Mouse (Mus musculus): ENCODE results near the gene Gm5767.

Gm5767 gene

GRCm38 (mm10) chr16:8663606-8664539 is 16.7 kb upstream of the Gm5767 start:
- ChIA-PET CTCF (interaction anchor here in 1 of 4 experiments (0.6 kb wide), 1 partner anchor 8 kb away, joined by 3 read pairs; the partner anchor contains the start of gene Carhsp1), POLR2A (interaction anchor here (0.6 to 15.7 kb wide), 15 partner anchors 8 to 193 kb away, joined by 3 to 184 read pairs (median 3); partner anchors contain the start of genes Carhsp1 (in 3 of the 4), Gm5767 (in 1 of the 4), Pmm2 (in 1 of the 4) and Tmem186 (in 1 of the 4))

- ChIA-PET POLR2A (interaction anchor here in 3 of 4 experiments (0.6 to 15.7 kb wide), 14 partner anchors 7 to 1394 kb away, joined by 3 to 184 read pairs (median 3); partner anchors contain the start of genes Mettl22 (in 2 of the 3), Carhsp1 (in 1 of the 3), Gm5767 (in 1 of the 3) and Pmm2 (in 1 of the 3)), CTCF (no interaction called here)
Observed at GRCm38 (mm10) chr16:8665367-8665766, 15.2 kb upstream of the Gm5767 start.

GRCm38 (mm10) chr16:8666452-8666851 is 14.1 kb upstream of the Gm5767 start:
- POLR2A ChIA-PET: interaction anchor here in 3 of 4 experiments (0.8 to 4.1 kb wide), 17 partner anchors 10 to 255 kb away, joined by 3 to 49 read pairs (median 3); partner anchors contain the start of gene Mettl22 (in 1 of the 3)
- CTCF ChIA-PET: interaction anchor here in 3 of 4 experiments (0.5 to 1.2 kb wide), 5 partner anchors 11 to 258 kb away, joined by 3 to 4 read pairs (median 4); no protein-coding TSS in a partner anchor

- ChIA-PET POLR2A (interaction anchor here (0.6 to 4.1 kb wide), 25 partner anchors 8 to 202 kb away, joined by 3 to 49 read pairs (median 3); no protein-coding TSS in a partner anchor), CTCF (interaction anchor here in 3 of 4 experiments (1.0 to 1.5 kb wide), 6 partner anchors 24 to 258 kb away, joined by 3 to 6 read pairs (median 4); no protein-coding TSS in a partner anchor)
Observed at GRCm38 (mm10) chr16:8667261-8667660, 13.3 kb upstream of the Gm5767 start.

GRCm38 (mm10) chr16:8667814-8668213 is 12.8 kb upstream of the Gm5767 start:
- POLR2A ChIA-PET: interaction anchor here (0.5 to 4.1 kb wide), 28 partner anchors 8 to 1549 kb away, joined by 3 to 49 read pairs (median 3); no protein-coding TSS in a partner anchor
- CTCF ChIA-PET: interaction anchor here in 3 of 4 experiments (0.6 to 1.5 kb wide), 8 partner anchors 11 to 259 kb away, joined by 3 to 6 read pairs (median 4); no protein-coding TSS in a partner anchor

GRCm38 (mm10) chr16:8668386-8668785 is 12.2 kb upstream of the Gm5767 start:
- CTCF ChIA-PET: interaction anchor here in 3 of 4 experiments (0.6 to 1.5 kb wide), 7 partner anchors 12 to 260 kb away, joined by 3 to 6 read pairs (median 5); no protein-coding TSS in a partner anchor
- POLR2A ChIA-PET: interaction anchor here (0.5 to 4.1 kb wide), 24 partner anchors 8 to 1548 kb away, joined by 3 to 49 read pairs (median 3); no protein-coding TSS in a partner anchor

DNA sequence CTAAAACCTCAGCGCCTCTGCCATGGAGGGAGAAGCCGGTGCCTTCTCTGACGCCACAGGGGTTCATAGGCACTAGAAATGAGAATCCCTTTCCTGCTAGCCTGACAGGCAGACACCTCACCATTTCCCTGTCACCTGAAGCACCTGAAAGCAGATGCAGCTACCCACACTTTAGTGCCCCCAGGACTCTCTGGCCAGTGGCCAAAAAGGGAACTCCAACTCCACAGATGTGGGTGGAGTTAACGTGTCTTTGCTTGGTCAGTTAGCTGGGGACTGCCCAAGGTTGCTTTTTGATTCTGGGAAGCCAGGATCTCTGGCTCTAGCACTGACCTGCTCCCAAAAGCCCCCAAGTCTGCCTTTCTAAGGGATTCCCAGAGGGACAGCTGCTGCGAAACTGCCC is 11.1 kb upstream of the Gm5767 start:
- POLR2A ChIA-PET: interaction anchor here in 3 of 4 experiments (0.6 to 6.8 kb wide), 20 partner anchors 9 to 198 kb away, joined by 3 to 184 read pairs (median 4); partner anchors contain the start of genes Mettl22 (in 1 of the 3), Pmm2 (in 1 of the 3) and Tmem186 (in 1 of the 3)
- CTCF ChIA-PET: interaction anchor here in 1 of 4 experiments (1.2 kb wide), 1 partner anchor 137 kb away, joined by 4 read pairs; no protein-coding TSS in a partner anchor

GRCm38 (mm10) chr16:8670041-8671035 is 10.2 kb upstream of the Gm5767 start:
- ChIA-PET POLR2A (interaction anchor here (0.6 to 6.8 kb wide), 74 partner anchors 9 to 1117 kb away, joined by 3 to 184 read pairs (median 4); partner anchors contain the start of genes Mettl22 (in 3 of the 4), Pmm2 (in 3 of the 4), Tmem186 (in 3 of the 4) and Abat (in 1 of the 4)), CTCF (interaction anchor here (0.5 to 4.8 kb wide), 10 partner anchors 14 to 762 kb away, joined by 3 to 40 read pairs (median 4); no protein-coding TSS in a partner anchor)

DNA sequence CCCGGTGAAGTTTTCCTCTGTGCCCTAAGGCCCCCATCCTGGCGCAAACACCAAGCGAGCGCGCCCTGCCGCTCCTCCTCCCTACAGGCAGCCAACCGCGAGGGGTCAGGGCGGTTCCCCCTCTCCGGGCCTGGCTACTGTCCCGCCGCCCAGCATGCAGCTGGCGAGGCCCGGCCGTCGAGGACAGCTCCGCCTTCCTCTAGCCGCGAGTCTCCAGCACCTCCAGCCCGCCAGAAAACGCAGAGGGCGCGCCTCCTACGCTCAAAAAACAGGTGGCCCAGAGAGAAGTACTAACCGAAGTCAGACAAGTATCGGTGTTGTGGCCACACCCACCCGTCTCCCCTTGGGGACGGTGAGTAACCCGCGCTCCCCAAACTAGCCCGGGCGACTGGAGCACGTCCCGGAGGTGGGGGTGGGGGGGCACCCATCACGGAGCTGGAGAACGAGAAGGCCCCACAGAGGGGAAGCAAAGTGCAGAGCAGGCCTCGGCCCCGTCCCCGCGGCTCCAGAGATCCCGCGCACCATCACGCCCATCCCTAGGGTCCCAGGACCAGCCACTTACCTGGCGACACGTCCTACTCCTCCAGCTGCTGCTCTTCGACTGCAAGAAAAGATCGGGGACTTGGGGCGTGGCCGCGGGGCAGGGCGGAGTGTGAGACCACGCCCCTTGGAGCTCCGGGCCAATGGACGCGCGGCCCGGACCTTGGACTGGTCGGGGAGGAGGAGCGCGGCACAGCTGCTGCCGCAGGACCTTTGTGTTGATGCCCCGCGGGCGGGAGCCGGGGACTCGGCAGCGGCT is 8.8 kb upstream of the Gm5767 start, which contains the start of gene Carhsp1:
Gene Carhsp1 (minus strand): TSS at position 605 of the 799 bp plus-strand sequence.
- POLR2A ChIA-PET: interaction anchor here (0.5 to 6.8 kb wide), 164 partner anchors 9 to 1577 kb away, joined by 3 to 184 read pairs (median 4); partner anchors contain the start of genes Mettl22 (in 3 of the 4), Pmm2 (in 3 of the 4), Tmem186 (in 3 of the 4) and Abat (in 2 of the 4)
- CTCF ChIA-PET: interaction anchor here (0.5 to 4.8 kb wide), 23 partner anchors 9 to 262 kb away, joined by 3 to 40 read pairs (median 4); partner anchors contain the start of genes Mettl22 (in 1 of the 4) and Tmem114 (in 1 of the 4)

GRCm38 (mm10) chr16:8672350-8672687 is 8.3 kb upstream of the Gm5767 start:
- POLR2A ChIA-PET: interaction anchor here in 3 of 4 experiments (0.5 to 6.8 kb wide), 143 partner anchors 9 to 1057 kb away, joined by 3 to 184 read pairs (median 4); partner anchors contain the start of genes Mettl22 (in 3 of the 3), Pmm2 (in 3 of the 3), Tmem186 (in 3 of the 3) and Abat (in 2 of the 3)
- CTCF ChIA-PET: interaction anchor here (0.6 to 4.8 kb wide), 22 partner anchors 13 to 263 kb away, joined by 3 to 40 read pairs (median 4); partner anchors contain the start of genes Mettl22 (in 1 of the 4) and Tmem114 (in 1 of the 4)

GRCm38 (mm10) chr16:8672811-8673210 is 7.8 kb upstream of the Gm5767 start:
- CTCF ChIA-PET: interaction anchor here in 3 of 4 experiments (0.7 to 4.8 kb wide), 12 partner anchors 13 to 1632 kb away, joined by 3 to 40 read pairs (median 4); partner anchors contain the start of gene Mettl22 (in 1 of the 3)

DNA sequence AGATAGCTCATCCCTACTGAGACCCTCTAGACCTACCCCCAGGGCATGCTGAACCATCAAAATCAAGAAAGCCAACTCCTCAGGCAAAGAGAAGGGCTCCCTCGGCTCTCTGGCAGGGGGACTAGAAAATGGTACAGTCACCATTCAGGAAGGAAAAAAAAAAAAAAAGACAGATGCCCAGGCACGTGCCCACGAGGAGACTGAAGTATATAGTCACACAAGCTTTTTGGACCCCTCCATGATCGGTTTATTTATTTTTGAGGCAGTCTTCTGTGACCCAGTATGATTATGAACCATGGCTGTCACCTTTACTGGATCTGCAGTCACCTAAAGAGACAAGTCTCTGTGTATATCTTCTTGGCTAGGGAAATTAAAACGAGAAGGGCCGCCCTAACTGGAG is 7.2 kb upstream of the Gm5767 start:
- CTCF ChIA-PET: interaction anchor here (0.6 to 4.8 kb wide), 16 partner anchors 13 to 1632 kb away, joined by 3 to 40 read pairs (median 4); partner anchors contain the start of gene Mettl22 (in 1 of the 4)
- POLR2A ChIA-PET: interaction anchor here (0.5 to 6.8 kb wide), 25 partner anchors 8 to 249 kb away, joined by 3 to 184 read pairs (median 4); partner anchors contain the start of genes Mettl22 (in 2 of the 4), Gm5767 (in 1 of the 4), Pmm2 (in 1 of the 4) and Tmem186 (in 1 of the 4)

More at GRCm38 (mm10) chr16:8672811-8673210, 7.8 kb upstream of the Gm5767 start:
- POLR2A ChIA-PET: interaction anchor here in 3 of 4 experiments (0.5 to 6.8 kb wide), 40 partner anchors 9 to 320 kb away, joined by 3 to 184 read pairs (median 7); partner anchors contain the start of genes Abat (in 1 of the 3), Gm5767 (in 1 of the 3), Mettl22 (in 1 of the 3) and Pmm2 (in 1 of the 3)

DNA sequence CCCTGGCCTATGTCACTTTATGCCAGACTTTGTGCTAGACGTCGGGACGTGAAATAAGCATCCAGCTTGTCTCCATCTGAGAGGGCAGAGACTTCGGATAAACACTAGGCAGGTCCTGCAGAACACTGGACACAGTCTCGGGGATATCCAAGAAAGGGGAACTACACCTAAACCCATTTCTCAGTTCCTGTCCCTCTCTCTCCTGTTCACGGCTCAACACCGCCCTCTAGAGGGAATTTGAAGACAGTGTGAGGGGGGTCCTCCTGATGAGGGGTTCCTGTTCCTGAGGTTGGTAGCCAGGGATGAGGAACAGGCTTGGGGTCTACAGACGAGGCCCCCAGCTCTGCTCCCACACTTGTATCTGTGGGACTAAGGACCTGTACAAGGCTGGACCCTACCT is 6.4 kb upstream of the Gm5767 start:
- ChIA-PET CTCF (interaction anchor here in 3 of 4 experiments (0.7 to 4.8 kb wide), 9 partner anchors 12 to 262 kb away, joined by 3 to 40 read pairs (median 6); no protein-coding TSS in a partner anchor), POLR2A (interaction anchor here in 3 of 4 experiments (1.1 to 6.8 kb wide), 14 partner anchors 8 to 243 kb away, joined by 3 to 184 read pairs (median 7); partner anchors contain the start of genes Mettl22 (in 2 of the 3) and Gm5767 (in 1 of the 3))

DNA sequence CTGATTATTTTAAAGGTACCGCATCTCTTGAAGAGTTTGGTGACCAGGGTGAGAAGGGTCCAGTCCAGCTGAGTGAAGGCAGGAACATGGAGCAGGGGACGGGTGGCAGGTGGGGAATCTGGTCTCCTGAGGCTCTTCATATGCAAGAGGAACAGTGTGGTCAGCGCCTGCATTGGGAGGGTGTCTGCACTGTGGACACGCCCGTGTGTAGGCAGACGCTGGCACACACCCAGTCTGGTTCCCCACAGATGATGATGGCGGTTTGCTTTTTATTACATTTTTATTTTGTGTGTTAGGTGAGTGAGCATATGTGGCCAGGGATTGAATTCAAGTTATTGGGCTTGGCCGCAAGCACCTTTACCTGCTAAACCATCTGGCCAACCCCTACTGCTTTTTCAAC is 5.0 kb upstream of the Gm5767 start:
- ChIA-PET POLR2A (interaction anchor here in 2 of 4 experiments (1.5 to 6.8 kb wide), 4 partner anchors 12 to 114 kb away, joined by 3 to 184 read pairs (median 7); no protein-coding TSS in a partner anchor), CTCF (interaction anchor here in 3 of 4 experiments (1.0 to 4.8 kb wide), 4 partner anchors 11 to 264 kb away, joined by 4 to 40 read pairs (median 7); no protein-coding TSS in a partner anchor)

Measured in embryonic stem cell, embryonic (primary cell).